Mouse (Mus musculus) intestine, postnatal 0 days (tissue): Measurements from ENCODE around the gene Zmynd10. TPM values are rescaled to one million over a fixed set of nuclear protein-coding genes. Genes with fewer than 3 reads are reported as not detected.

Source experiments
- ATAC-seq: fragments of 200-750 bp; cut with Nextera tagmentation; 2 replicates; pipeline ENCODE4 v1.8.0; 2017; ENCODE audit warnings: mild to moderate bottlenecking, moderate TSS enrichment, moderate library complexity
- H3K27ac ChIP-seq: fragments of 300-500 bp; sonication (generic); 2 replicates; pipeline ENCODE4 v1.5.1; 2014; ENCODE audit warnings: mild to moderate bottlenecking, low read depth, low read length, moderate library complexity
- H3K27me3 ChIP-seq: fragments of 300-500 bp; sonication (generic); replicated peaks from 2 replicates; pipeline ENCODE4 v1.6.1; 2014; ENCODE audit warnings: low read length, mixed read lengths; ENCODE audit not compliant: control insufficient read depth, insufficient read depth
- H3K36me3 ChIP-seq: fragments of 300-500 bp; sonication (generic); 2 replicates; pipeline ENCODE4 v1.6.1; 2014; ENCODE audit warnings: mild to moderate bottlenecking, moderate library complexity; ENCODE audit not compliant: control insufficient read depth, insufficient read depth
- H3K4me1 ChIP-seq: fragments of 300-500 bp; sonication (generic); replicated peaks from 2 replicates; pipeline ENCODE4 v1.6.1; 2014; ENCODE audit warnings: antibody characterized with exemption, low read length, mixed read lengths; ENCODE audit not compliant: control insufficient read depth, insufficient read depth
- H3K4me2 ChIP-seq: fragments of 300-500 bp; sonication (generic); replicated peaks from 2 replicates; pipeline ENCODE4 v1.6.1; 2014; ENCODE audit warnings: low read depth, mild to moderate bottlenecking, moderate library complexity
- H3K4me3 ChIP-seq: fragments of 300-500 bp; sonication (generic); 2 replicates; pipeline ENCODE4 v1.5.1; 2014; ENCODE audit warnings: low read depth, low read length
- H3K9ac ChIP-seq: fragments of 300-500 bp; sonication (generic); 2 replicates; pipeline ENCODE4 v1.6.1; 2014; ENCODE audit warnings: mild to moderate bottlenecking, low read depth, low read length
- H3K9me3 ChIP-seq: fragments of 300-500 bp; sonication (generic); 2 replicates; pipeline ENCODE4 v1.6.1; 2016; ENCODE audit warnings: mixed run types; ENCODE audit not compliant: control insufficient read depth
- CTCF ChIP-seq: sonication (generic); IDR thresholded peaks from 2 replicates; pipeline ENCODE4 v1.5.1; 2016; ENCODE audit warnings: low read depth, mild to moderate bottlenecking, control low read depth, antibody characterized with exemption, moderate library complexity
- WGBS: fragments of 180-500 bp; shearing (Covaris S2); extraction: QIAGEN DNeasy Blood & Tissue Kit; methylation state at CpG from one replicate; pipeline ENCODE4 v1.1.7; 2014; 5-methylcytosine and 5-hydroxymethylcytosine counted together
- polyA plus RNA-seq: library from polyadenylated mRNA; unstranded; fragments of >200 nt; fragmentation: Nextera tagmentation; extraction: Ambion mirVana; gene quantifications from 2 replicates; pipeline ENCODE4 v1.2.1, GENCODE M21; 2015

Zmynd10 gene
- polyA plus RNA-seq, 1 experiment from 2014 or later = 5.0 TPM

- H3K36me3 ChIP-seq = peaks cover 20% of the 10 kb centered on the region; the same call in 1 of the 2 replicates
- no peaks in the 10 kb centered on the region for H3K27me3 ChIP-seq
- 0 out of 2 replicates have a peak, but pooled peaks cover 6% of the 10 kb centered on the region for H3K4me1 ChIP-seq
- H3K4me2 ChIP-seq = no peak overlapping the region
- H3K27ac ChIP-seq = no peak overlapping the region
- H3K9ac ChIP-seq = no peak overlapping the region
- no peak overlapping the region for H3K4me3 ChIP-seq
- TF ChIP-seq CTCF = no peak
- no peak for ATAC-seq
- 82% methylated on average over 14 of the region's 14 CpGs for WGBS
- H3K9me3 ChIP-seq = no peaks in the 10 kb centered on the region
Observed at GRCm38 (mm10) chr9:107599842-107600241, 52.7 kb downstream of the Zmynd10 start.

- H3K4me3 ChIP-seq = no peak overlapping the region
- no peaks in the 10 kb centered on the region for H3K9me3 ChIP-seq
- H3K27ac ChIP-seq = 0 out of 2 replicates have a peak overlapping the region, but pooled peaks have one; percentile 15
- TF ChIP-seq CTCF = peak; percentile 70
- H3K27me3 ChIP-seq = no peaks in the 10 kb centered on the region
- H3K4me1 ChIP-seq = 0 out of 2 replicates have a peak, but pooled peaks cover 6% of the 10 kb centered on the region
- no peak overlapping the region for H3K9ac ChIP-seq
- ATAC-seq = peak; percentile 25
- H3K36me3 ChIP-seq = peaks cover 20% of the 10 kb centered on the region; the same call in 1 of the 2 replicates
- 0 out of 2 replicates have a peak overlapping the region, but pooled peaks have one; percentile 9 for H3K4me2 ChIP-seq
- WGBS = 66% methylated on average over 12 of the region's 12 CpGs
Observed at GRCm38 (mm10) chr9:107600745-107601144, 53.6 kb downstream of the Zmynd10 start.

Other genes starting within 250 kb of the Zmynd10 start
- 5.9 and 8.2 TPM in 2 replicates for gene Hemk1, start 208.9 kb upstream of the Zmynd10 start, polyA plus RNA-seq
- 0.14 and 0.20 TPM in 2 replicates for gene 6430571L13Rik, start 206.7 kb upstream of the Zmynd10 start, polyA plus RNA-seq
- 0.14 and 0.22 TPM in 2 replicates for gene Cacna2d2, start 147.7 kb upstream of the Zmynd10 start, polyA plus RNA-seq
- gene Tmem115, start 13.4 kb upstream of the Zmynd10 start, polyA plus RNA-seq = 36.3 and 38.0 TPM in 2 replicates
- 36.3 and 38.9 TPM in 2 replicates for gene Cyb561d2, start 5.1 kb upstream of the Zmynd10 start, polyA plus RNA-seq
- 20.0 and 20.7 TPM in 2 replicates for gene Nprl2, start 5.1 kb upstream of the Zmynd10 start, polyA plus RNA-seq
- gene Rassf1, start 4.3 kb downstream of the Zmynd10 start, polyA plus RNA-seq = 44.3 and 48.0 TPM in 2 replicates
- 38.7 and 41.6 TPM in 2 replicates for gene Tusc2, start 16.0 kb downstream of the Zmynd10 start, polyA plus RNA-seq
- gene Hyal2, start 20.6 kb downstream of the Zmynd10 start, polyA plus RNA-seq = 47.5 and 52.8 TPM in 2 replicates
- gene Hyal1, start 29.6 kb downstream of the Zmynd10 start, polyA plus RNA-seq = 2.4 and 2.8 TPM in 2 replicates
- gene Naa80, start 31.6 kb downstream of the Zmynd10 start, polyA plus RNA-seq = 20.4 and 21.4 TPM in 2 replicates
- 0.31 and 0.50 TPM in 2 replicates for gene Hyal3, start 33.5 kb downstream of the Zmynd10 start, polyA plus RNA-seq
- gene Ifrd2, start 40.3 kb downstream of the Zmynd10 start, polyA plus RNA-seq = 36.9 and 38.9 TPM in 2 replicates
- gene Sema3b, start 61.9 kb downstream of the Zmynd10 start, polyA plus RNA-seq = 37.1 and 37.3 TPM in 2 replicates
- 245 and 265 TPM in 2 replicates for gene Gnai2, start 88.1 kb downstream of the Zmynd10 start, polyA plus RNA-seq
- 15.5 and 15.6 TPM in 2 replicates for gene Slc38a3, start 122.2 kb downstream of the Zmynd10 start, polyA plus RNA-seq
- 1.6 and 1.9 TPM in 2 replicates for gene Gnat1, start 132.4 kb downstream of the Zmynd10 start, polyA plus RNA-seq
- gene Sema3f, start 163.2 kb downstream of the Zmynd10 start, polyA plus RNA-seq = 3.9 and 4.4 TPM in 2 replicates
- 48.9 and 51.4 TPM in 2 replicates for gene Rbm5, start 223.7 kb downstream of the Zmynd10 start, polyA plus RNA-seq